Mouse (Mus musculus) thymus, adult 2 months (tissue): ENCODE measurements around the gene Nupr1.

Source experiments
- CTCF ChIP-seq: fragments of 200-500 bp; IDR thresholded peaks from 2 replicates; pipeline ENCODE4 v1.5.1; 2012; ENCODE audit warnings: mild to moderate bottlenecking, control low read depth, low read length, moderate library complexity, borderline replicate concordance; ENCODE audit not compliant: control insufficient read depth, poor library complexity, insufficient read depth; ENCODE audit errors: extremely low read depth
- POLR2A ChIP-seq: fragments of 200-500 bp; IDR thresholded peaks from 2 replicates; pipeline ENCODE4 v1.6.1; 2012; ENCODE audit warnings: mild to moderate bottlenecking, low read length, control low read depth, moderate library complexity; ENCODE audit not compliant: control insufficient read depth, poor library complexity, insufficient read depth; ENCODE audit errors: extremely low read depth

- TF ChIP-seq CTCF: no peak
- TF ChIP-seq POLR2A: no peak
Measured at GRCm38 (mm10) chr7:126624774-126625173, 5.9 kb downstream of the Nupr1 start.
